Mouse (Mus musculus) embryonic fibroblast, embryonic 13.5 days (primary cell): Measurements from ENCODE around the gene Plekha7.

Experiments
- CTCF ChIP-seq: IDR thresholded peaks from 2 replicates; pipeline ENCODE4 v1.5.1; 2011; ENCODE audit warnings: mild to moderate bottlenecking, control low read depth, low read length, moderate library complexity, borderline replicate concordance; ENCODE audit not compliant: insufficient read depth
- POLR2A ChIP-seq: IDR thresholded peaks from 2 replicates; pipeline ENCODE4 v1.6.1; 2011; ENCODE audit warnings: low read depth, mild to moderate bottlenecking, control low read depth, low read length, moderate library complexity

DNA sequence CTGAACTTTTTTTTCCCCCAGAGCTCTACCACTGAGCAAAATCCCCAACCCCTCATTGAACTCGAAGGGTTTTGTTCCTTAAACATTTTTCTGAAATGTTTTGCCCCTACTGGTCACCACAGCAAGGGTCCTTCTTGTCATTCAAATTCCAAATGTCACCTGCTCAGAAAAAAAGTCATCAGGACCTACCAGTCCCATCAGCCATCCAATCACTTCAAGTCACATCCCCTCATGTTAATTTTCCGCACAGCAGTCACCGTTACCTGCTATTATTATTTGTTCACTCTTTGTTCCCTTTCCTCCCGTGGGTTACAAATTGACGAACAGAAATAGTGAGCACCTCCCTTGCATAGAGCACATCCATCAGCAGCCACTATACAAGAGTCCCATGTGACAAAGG, 1.6 kb downstream of the Plekha7 start:
- TF ChIP-seq POLR2A (no peak), CTCF (no peak)
